Mouse (Mus musculus) neutrophil, adult 83 days (primary cell): ENCODE measurements around the gene Srsf2. TPM values are rescaled to one million over a fixed set of nuclear protein-coding genes. Genes with fewer than 3 reads are reported as not detected.

ENCODE experiments used
- total RNA-seq, 2 experiments: library from RNA; stranded (reverse); gene quantifications; one replicate each; pipeline ENCODE4 v1.2.4; 2023

The Srsf2 gene
- 100 to 1,000 TPM; 276 to 298 TPM for total RNA-seq

DNA sequence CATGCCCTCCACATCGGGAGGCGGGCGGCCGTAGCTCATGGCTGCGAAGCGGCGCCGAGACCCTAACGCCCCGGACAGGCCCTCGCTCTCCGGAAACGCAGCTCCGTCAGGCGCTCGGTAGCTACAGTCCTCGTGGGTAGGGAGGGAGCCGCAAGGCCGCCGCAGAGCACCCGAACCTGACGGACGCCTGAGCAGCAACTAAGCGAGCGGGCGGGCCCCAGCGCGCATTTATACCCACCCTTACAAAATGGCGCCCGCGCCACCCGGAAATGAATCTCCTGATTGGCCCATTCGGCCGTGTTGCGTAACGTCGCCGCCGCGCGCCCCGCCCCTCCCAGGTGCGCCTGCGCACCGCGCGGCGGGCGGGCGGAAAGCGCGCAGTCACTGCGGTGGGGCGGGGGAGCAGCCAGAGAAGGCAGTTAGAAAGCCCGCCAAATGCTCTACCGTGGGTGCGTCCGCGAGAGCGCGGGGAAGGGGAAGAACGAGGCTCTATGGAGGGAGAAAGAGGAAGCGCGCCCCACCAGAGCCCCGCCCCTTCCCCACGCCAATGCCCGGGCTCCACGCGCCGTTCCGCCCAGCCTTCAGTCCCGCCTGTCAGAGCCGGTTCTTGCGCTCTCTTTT lies at the start of gene Srsf2:
Gene Srsf2 (minus strand): TSS at position 204 of the 621 bp plus-strand sequence.

DNA sequence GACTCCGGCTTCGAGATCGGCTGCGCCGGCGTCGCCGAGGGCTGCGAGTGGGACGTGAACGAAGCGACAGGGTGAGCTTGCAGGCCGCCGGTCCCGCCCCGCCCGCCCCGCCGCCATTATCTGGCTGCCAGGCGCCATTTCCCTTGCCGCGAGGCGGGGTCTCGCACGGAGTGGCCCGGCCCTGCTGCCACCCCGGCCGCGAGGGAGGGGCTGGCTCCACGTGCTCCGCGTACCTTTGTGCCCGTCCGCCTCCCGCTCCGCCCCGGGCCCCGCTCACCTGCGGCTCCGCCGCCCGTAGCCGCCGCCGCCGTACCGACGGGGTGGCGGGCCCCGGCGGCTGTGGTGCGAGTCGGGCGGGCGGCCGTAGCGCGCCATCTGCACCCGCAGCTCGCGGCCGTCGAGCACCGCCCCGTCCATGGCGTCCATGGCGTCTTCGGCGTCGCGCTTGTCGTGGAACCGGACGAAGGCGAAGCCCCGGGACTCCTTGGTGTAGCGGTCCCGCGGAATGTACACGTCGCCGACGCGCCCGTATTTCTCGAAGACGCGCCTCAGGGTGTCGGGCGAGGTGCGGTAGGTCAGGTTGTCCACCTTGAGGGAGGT lies 503 bp downstream of the Srsf2 start, which contains the start of gene Mfsd11:
Gene Mfsd11 (plus strand): TSS at position 150 of the 600 bp plus-strand sequence.

DNA sequence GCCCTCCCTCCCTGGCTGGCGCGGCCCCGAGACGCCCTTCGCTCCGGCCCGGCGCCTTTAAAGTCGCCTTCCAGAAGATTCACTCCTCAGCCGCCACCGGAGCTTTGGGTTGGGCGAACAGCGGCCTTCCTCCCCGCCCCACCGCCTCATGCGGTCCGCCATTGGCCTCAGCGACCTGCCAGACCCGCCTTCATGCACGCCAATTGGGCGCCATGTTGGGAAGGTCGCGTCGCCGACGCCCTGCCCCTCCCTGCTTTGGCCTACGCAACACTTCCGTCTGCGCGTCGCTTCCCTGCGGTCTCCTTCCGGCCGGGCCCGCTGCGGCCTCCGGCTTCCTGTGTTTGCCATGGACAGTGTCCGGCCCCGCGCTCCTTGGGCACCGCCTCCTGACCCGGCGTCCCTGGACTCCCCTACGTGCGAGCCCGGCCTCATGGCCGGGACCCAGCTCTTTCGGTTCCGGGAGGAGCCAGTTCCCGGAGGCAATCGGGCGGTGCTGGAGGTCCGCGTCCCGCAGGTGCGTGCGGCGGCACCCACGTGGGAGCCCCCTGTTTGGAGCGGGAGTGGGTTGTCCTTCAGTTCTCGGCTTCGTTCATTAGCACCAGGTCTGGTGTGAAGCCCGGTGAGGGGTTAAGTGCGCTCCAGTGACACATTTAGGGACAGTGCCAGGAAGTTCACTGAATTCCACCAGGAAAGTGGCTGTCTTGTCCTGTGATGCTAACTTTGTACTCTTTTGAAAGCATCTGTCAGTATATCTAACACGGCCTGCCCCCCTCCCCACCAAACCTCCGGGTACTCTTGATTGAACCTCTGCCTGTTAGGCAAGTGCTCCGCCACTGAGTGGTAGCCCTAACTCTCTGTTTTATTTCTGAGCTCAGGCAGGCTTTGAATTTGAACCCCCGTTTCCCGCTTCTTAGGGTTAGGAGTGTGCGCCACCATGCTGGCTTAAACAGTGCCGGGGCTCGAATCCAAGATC lies 9.3 kb downstream of the Srsf2 start, which contains the start of the genes Mettl23 and Jmjd6:
Gene Mettl23 (plus strand): TSS at position 18 of the 973 bp plus-strand sequence.
Gene Jmjd6 (minus strand): TSS at position 189 of the 973 bp plus-strand sequence.

DNA sequence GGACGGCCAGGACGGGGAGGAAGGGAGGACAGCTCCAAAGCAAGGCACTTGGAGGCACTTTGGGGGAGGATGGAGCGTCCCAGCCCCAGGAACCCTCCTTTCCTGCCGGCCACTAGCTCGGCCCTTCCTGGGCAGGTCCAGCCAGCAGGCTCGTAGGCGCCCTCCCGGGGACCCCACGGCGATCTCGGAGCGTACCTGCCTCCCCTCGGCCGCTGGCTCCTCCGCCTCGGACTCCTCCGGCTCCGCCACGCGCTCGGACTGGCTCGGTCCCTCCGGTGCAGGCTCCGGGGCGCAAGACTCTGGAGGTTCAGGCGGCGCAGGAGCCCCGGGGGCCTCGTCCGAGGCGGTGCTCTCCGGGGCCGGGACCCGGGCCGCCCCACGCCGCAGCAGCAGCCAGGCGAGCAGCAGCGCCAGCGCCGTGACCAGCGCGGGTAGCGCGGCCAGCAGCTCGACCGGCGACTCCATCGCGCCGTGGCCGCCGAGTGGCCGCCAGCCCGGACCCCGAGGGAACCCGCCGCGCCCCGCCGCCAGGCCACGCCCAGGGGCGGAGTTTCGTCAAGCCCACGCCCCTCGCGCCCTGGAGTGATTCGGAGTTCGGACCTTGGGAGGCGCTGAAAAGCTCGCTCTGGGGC lies 25.2 kb downstream of the Srsf2 start, which contains the start of gene Mxra7:
Gene Mxra7 (minus strand): TSS at position 513 of the 632 bp plus-strand sequence.

Other genes starting within 250 kb of the Srsf2 start
- gene Rhbdf2, start 226.1 kb downstream of the Srsf2 start, total RNA-seq, result 10 to 100 TPM; 75.8 to 91.1 TPM
- not detected for gene Prcd, start 199.6 kb downstream of the Srsf2 start, total RNA-seq
- not detected for gene Cygb, start 198.8 kb downstream of the Srsf2 start, total RNA-seq
- gene St6galnac1, start 77.6 kb downstream of the Srsf2 start, total RNA-seq, result not detected
- 1 to 10 TPM in 1 of 2 experiments, under 1 TPM in 1; 0.99 to 1.6 TPM for gene Mxra7, start 25.0 kb downstream of the Srsf2 start, total RNA-seq
- 10 to 100 TPM; 18.2 to 22.1 TPM for gene Mettl23, start 9.8 kb downstream of the Srsf2 start, total RNA-seq
- 10 to 100 TPM; 48.3 to 68.8 TPM for gene Jmjd6, start 9.6 kb downstream of the Srsf2 start, total RNA-seq
- 10 to 100 TPM; 23.8 to 29.7 TPM for gene Mfsd11, start 654 bp downstream of the Srsf2 start, total RNA-seq
- under 1 TPM in 1 of 2 experiments, not detected in 1; 0.13 TPM for gene Mgat5b, start 65.8 kb upstream of the Srsf2 start, total RNA-seq